Mouse (Mus musculus): ENCODE results near the gene Rnpepl1. TPM values are rescaled to one million over a fixed set of nuclear protein-coding genes. Genes with fewer than 3 reads are reported as not detected.
A peak's percentile ranks its signal among the peaks of the same experiment; 100 is the strongest.

Rnpepl1 gene
- polyA plus RNA-seq, 1 experiment from 2014 or later, result 16.1 TPM

DNA sequence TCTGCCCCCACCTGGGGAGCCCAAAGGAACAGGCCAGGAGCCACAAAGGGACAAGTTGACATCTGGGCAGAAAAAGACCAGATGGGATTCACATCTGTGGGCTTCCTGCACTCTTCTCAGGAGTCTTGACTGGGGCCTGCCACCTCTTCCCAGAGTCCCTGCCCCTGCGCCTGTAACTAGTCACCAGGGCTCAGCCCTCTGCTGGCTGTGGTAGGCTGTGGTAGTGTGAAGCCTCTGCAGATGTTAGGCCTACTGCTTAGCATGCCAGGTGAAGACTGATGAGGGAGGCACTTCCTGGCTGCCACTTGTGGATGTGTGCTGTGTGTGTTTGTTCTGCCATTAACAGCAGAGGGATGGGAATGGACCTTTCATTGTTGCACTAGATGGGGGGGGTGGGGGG lies 1.7 kb downstream of the Rnpepl1 start:
- peak overlapping the region; percentile 96 for H3K9ac ChIP-seq (ENCODE audit: low read length)
- H3K4me1 ChIP-seq (ENCODE audit: control insufficient read depth, insufficient read depth, low read length), result peaks cover 25% of the 10 kb centered on the region
- peak overlapping the region; percentile 95; the same call in 1 of the 2 replicates for H3K27ac ChIP-seq (ENCODE audit: low read length)
- 44% methylated on average over 1 of the region's 1 CpGs for WGBS
- peak overlapping the region; percentile 88 for H3K4me3 ChIP-seq (replicated peaks; ENCODE audit: low read length)
- H3K36me3 ChIP-seq (ENCODE audit: control insufficient read depth, insufficient read depth, low read length), result peaks cover 14% of the 10 kb centered on the region
- no peaks in the 10 kb centered on the region for H3K9me3 ChIP-seq (replicated peaks; ENCODE audit: control insufficient read depth, low read length)
- no peak for ATAC-seq (ENCODE audit: insufficient read depth, low FRiP score)
- H3K27me3 ChIP-seq (ENCODE audit: control insufficient read depth, insufficient read depth, low read length), result no peaks in the 10 kb centered on the region
- peak overlapping the region; percentile 98 for H3K4me2 ChIP-seq (ENCODE audit: low read depth, low read length)

- ATAC-seq (ENCODE audit: insufficient read depth, low FRiP score), result no peak
- no peaks in the 10 kb centered on the region for H3K27me3 ChIP-seq (ENCODE audit: control insufficient read depth, insufficient read depth, low read length)
- H3K4me1 ChIP-seq (ENCODE audit: control insufficient read depth, insufficient read depth, low read length), result peaks cover 18% of the 10 kb centered on the region
- H3K4me2 ChIP-seq (ENCODE audit: low read depth, low read length), result no peak overlapping the region
- H3K9ac ChIP-seq (ENCODE audit: low read length), result no peak overlapping the region
- H3K4me3 ChIP-seq (replicated peaks; ENCODE audit: low read length), result no peak overlapping the region
- H3K36me3 ChIP-seq (ENCODE audit: control insufficient read depth, insufficient read depth, low read length), result peaks cover 29% of the 10 kb centered on the region
- no peaks in the 10 kb centered on the region for H3K9me3 ChIP-seq (replicated peaks; ENCODE audit: control insufficient read depth, low read length)
- 76% methylated on average over 4 of the region's 4 CpGs for whole genome bisulfite sequencing
- H3K27ac ChIP-seq (ENCODE audit: low read length), result no peak overlapping the region
Observed at GRCm38 (mm10) chr1:92914239-92914638, 3.7 kb downstream of the Rnpepl1 start.

DNA sequence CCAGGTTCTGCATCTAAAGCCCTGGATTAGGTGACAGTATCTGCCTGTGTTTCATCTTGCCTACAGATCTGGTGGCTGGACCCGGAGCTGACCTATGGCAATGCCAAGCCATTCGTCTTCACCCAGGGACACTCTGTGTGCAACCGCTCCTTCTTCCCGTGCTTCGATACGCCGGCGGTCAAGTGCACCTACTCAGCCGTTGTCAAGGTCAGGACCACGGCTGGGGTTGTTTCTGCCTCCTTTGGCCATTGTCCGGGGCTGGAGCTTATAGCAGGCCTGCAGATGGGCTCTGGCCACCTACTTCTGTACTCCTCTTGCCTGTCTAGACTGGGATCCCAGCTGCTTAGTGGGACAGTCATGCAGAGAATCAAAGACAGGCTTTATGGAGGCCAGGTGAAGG lies 4.4 kb downstream of the Rnpepl1 start:
- no peaks in the 10 kb centered on the region for H3K9me3 ChIP-seq (replicated peaks; ENCODE audit: control insufficient read depth, low read length)
- 90% methylated on average over 11 of the region's 11 CpGs for whole genome bisulfite sequencing
- H3K4me1 ChIP-seq (ENCODE audit: control insufficient read depth, insufficient read depth, low read length), result peaks cover 14% of the 10 kb centered on the region
- no peak for ATAC-seq (ENCODE audit: insufficient read depth, low FRiP score)
- H3K36me3 ChIP-seq (ENCODE audit: control insufficient read depth, insufficient read depth, low read length), result peaks cover 35% of the 10 kb centered on the region
- no peak overlapping the region for H3K4me3 ChIP-seq (replicated peaks; ENCODE audit: low read length)
- no peak overlapping the region for H3K27ac ChIP-seq (ENCODE audit: low read length)
- H3K9ac ChIP-seq (ENCODE audit: low read length), result no peak overlapping the region
- H3K4me2 ChIP-seq (ENCODE audit: low read depth, low read length), result no peak overlapping the region
- H3K27me3 ChIP-seq (ENCODE audit: control insufficient read depth, insufficient read depth, low read length), result no peaks in the 10 kb centered on the region

- ATAC-seq (ENCODE audit: insufficient read depth, low FRiP score), result no peak
- Histone ChIP-seq H3K4me1 (ENCODE audit: control insufficient read depth, insufficient read depth, low read length) (peaks cover 10% of the 10 kb centered on the region), H3K27ac (ENCODE audit: low read length) (no peak overlapping the region), H3K9me3 (replicated peaks; ENCODE audit: control insufficient read depth, low read length) (no peaks in the 10 kb centered on the region), H3K9ac (ENCODE audit: low read length) (no peak overlapping the region), H3K36me3 (ENCODE audit: control insufficient read depth, insufficient read depth, low read length) (peaks cover 39% of the 10 kb centered on the region), H3K27me3 (ENCODE audit: control insufficient read depth, insufficient read depth, low read length) (no peaks in the 10 kb centered on the region), H3K4me2 (ENCODE audit: low read depth, low read length) (no peak overlapping the region), H3K4me3 (replicated peaks; ENCODE audit: low read length) (no peak overlapping the region)
- WGBS, result 95% methylated on average over 9 of the region's 9 CpGs
Observed at GRCm38 (mm10) chr1:92916725-92917124, 6.1 kb downstream of the Rnpepl1 start.

- H3K36me3 ChIP-seq (ENCODE audit: control insufficient read depth, insufficient read depth, low read length), result peaks cover 39% of the 10 kb centered on the region
- H3K4me2 ChIP-seq (ENCODE audit: low read depth, low read length), result no peak overlapping the region
- no peaks in the 10 kb centered on the region for H3K9me3 ChIP-seq (replicated peaks; ENCODE audit: control insufficient read depth, low read length)
- no peaks in the 10 kb centered on the region for H3K27me3 ChIP-seq (ENCODE audit: control insufficient read depth, insufficient read depth, low read length)
- H3K27ac ChIP-seq (ENCODE audit: low read length), result no peak overlapping the region
- H3K4me1 ChIP-seq (ENCODE audit: control insufficient read depth, insufficient read depth, low read length), result no peaks in the 10 kb centered on the region
- 93% methylated on average over 11 of the region's 11 CpGs for WGBS
- H3K4me3 ChIP-seq (replicated peaks; ENCODE audit: low read length), result no peak overlapping the region
- H3K9ac ChIP-seq (ENCODE audit: low read length), result no peak overlapping the region
- ATAC-seq (ENCODE audit: insufficient read depth, low FRiP score), result no peak
Observed at GRCm38 (mm10) chr1:92919151-92919550, 8.6 kb downstream of the Rnpepl1 start.

GRCm38 (mm10) chr1:92919775-92920174 lies 9.2 kb downstream of the Rnpepl1 start:
- Histone ChIP-seq H3K27me3 (ENCODE audit: control insufficient read depth, insufficient read depth, low read length) (no peaks in the 10 kb centered on the region), H3K9ac (ENCODE audit: low read length) (no peak overlapping the region), H3K4me1 (ENCODE audit: control insufficient read depth, insufficient read depth, low read length) (no peaks in the 10 kb centered on the region), H3K9me3 (replicated peaks; ENCODE audit: control insufficient read depth, low read length) (no peaks in the 10 kb centered on the region), H3K4me2 (ENCODE audit: low read depth, low read length) (no peak overlapping the region), H3K27ac (ENCODE audit: low read length) (no peak overlapping the region), H3K36me3 (ENCODE audit: control insufficient read depth, insufficient read depth, low read length) (peaks cover 39% of the 10 kb centered on the region), H3K4me3 (replicated peaks; ENCODE audit: low read length) (no peak overlapping the region)
- ATAC-seq (ENCODE audit: insufficient read depth, low FRiP score), result 0 out of 2 replicates have a peak, but pooled peaks have one; percentile 25
- 81% methylated on average over 12 of the region's 12 CpGs for WGBS

- H3K27me3 ChIP-seq (ENCODE audit: control insufficient read depth, insufficient read depth, low read length), result no peaks in the 10 kb centered on the region
- H3K4me3 ChIP-seq (replicated peaks; ENCODE audit: low read length), result no peak overlapping the region
- no peak overlapping the region for H3K9ac ChIP-seq (ENCODE audit: low read length)
- WGBS, result 75% methylated on average over 7 of the region's 7 CpGs
- no peaks in the 10 kb centered on the region for H3K9me3 ChIP-seq (replicated peaks; ENCODE audit: control insufficient read depth, low read length)
- no peak overlapping the region for H3K27ac ChIP-seq (ENCODE audit: low read length)
- no peaks in the 10 kb centered on the region for H3K4me1 ChIP-seq (ENCODE audit: control insufficient read depth, insufficient read depth, low read length)
- no peak; the same call in 1 of the 2 replicates for ATAC-seq (ENCODE audit: insufficient read depth, low FRiP score)
- H3K36me3 ChIP-seq (ENCODE audit: control insufficient read depth, insufficient read depth, low read length), result peaks cover 38% of the 10 kb centered on the region
- no peak overlapping the region for H3K4me2 ChIP-seq (ENCODE audit: low read depth, low read length)
Observed at GRCm38 (mm10) chr1:92920474-92921200, 10.1 kb downstream of the Rnpepl1 start.

DNA sequence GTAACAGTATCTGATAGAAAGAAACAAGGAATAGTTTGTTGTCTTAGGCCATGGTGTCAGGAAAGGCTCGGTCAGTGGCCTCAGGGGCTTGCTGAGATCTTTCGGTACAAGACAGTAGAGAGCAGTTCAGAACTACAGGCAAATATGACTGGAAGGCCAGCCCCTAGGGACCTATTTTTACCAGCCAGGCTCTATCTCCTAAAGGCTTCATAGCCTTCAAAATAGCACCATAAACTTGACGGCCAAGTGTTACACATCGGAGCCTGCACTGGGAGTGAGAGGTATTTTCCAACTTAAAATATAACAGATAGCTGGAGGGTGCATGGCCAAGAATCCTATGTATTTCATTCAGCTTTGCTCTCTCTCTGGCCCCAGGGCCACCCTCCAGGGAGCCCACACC lies 10.9 kb downstream of the Rnpepl1 start:
- Histone ChIP-seq H3K9me3 (replicated peaks; ENCODE audit: control insufficient read depth, low read length) (no peaks in the 10 kb centered on the region), H3K4me1 (ENCODE audit: control insufficient read depth, insufficient read depth, low read length) (no peaks in the 10 kb centered on the region), H3K9ac (ENCODE audit: low read length) (no peak overlapping the region), H3K4me2 (ENCODE audit: low read depth, low read length) (no peak overlapping the region), H3K4me3 (replicated peaks; ENCODE audit: low read length) (no peak overlapping the region), H3K27ac (ENCODE audit: low read length) (no peak overlapping the region), H3K27me3 (ENCODE audit: control insufficient read depth, insufficient read depth, low read length) (no peaks in the 10 kb centered on the region), H3K36me3 (ENCODE audit: control insufficient read depth, insufficient read depth, low read length) (peaks cover 29% of the 10 kb centered on the region)
- ATAC-seq (ENCODE audit: insufficient read depth, low FRiP score), result no peak
- WGBS, result 93% methylated on average over 4 of the region's 4 CpGs

DNA sequence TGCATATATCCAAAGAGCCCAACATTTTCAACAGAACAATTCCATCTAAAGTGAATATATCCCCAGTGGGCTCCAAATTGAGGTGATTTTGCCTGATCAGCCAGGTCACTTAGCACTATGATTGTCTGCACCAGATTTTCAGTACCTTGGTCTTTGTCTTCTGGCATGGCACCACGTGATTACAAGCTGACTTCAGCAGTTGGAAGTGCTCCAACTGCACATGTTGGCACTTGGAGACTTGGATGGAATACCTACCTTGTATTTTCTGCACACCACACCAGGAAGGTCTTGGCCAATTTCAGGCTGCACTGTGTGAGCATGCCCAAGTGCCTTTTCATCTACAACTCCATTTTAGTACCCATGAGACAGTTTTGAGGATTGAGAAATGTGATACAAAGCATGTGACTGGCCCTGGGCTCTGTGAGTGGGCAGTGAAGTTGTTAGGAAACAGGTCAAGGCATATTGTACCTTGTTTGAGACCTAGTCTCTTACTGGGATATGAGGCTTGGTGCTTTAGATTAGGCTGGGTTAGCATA lies 19.7 kb downstream of the Rnpepl1 start:
- Histone ChIP-seq H3K9me3 (replicated peaks; ENCODE audit: control insufficient read depth, low read length) (no peaks in the 10 kb centered on the region), H3K4me2 (ENCODE audit: low read depth, low read length) (no peak overlapping the region), H3K36me3 (ENCODE audit: control insufficient read depth, insufficient read depth, low read length) (no peaks in the 10 kb centered on the region), H3K27me3 (ENCODE audit: control insufficient read depth, insufficient read depth, low read length) (no peaks in the 10 kb centered on the region), H3K4me3 (replicated peaks; ENCODE audit: low read length) (no peak overlapping the region), H3K27ac (ENCODE audit: low read length) (no peak overlapping the region), H3K9ac (ENCODE audit: low read length) (no peak overlapping the region), H3K4me1 (ENCODE audit: control insufficient read depth, insufficient read depth, low read length) (peaks cover 2% of the 10 kb centered on the region)
- ATAC-seq (ENCODE audit: insufficient read depth, low FRiP score), result no peak
- WGBS, result 28% methylated on average over 1 of the region's 1 CpGs

Data from stomach, embryonic 16.5 days (tissue).